Mouse (Mus musculus): Measurements from ENCODE around the gene Stxbp5.

DNA sequence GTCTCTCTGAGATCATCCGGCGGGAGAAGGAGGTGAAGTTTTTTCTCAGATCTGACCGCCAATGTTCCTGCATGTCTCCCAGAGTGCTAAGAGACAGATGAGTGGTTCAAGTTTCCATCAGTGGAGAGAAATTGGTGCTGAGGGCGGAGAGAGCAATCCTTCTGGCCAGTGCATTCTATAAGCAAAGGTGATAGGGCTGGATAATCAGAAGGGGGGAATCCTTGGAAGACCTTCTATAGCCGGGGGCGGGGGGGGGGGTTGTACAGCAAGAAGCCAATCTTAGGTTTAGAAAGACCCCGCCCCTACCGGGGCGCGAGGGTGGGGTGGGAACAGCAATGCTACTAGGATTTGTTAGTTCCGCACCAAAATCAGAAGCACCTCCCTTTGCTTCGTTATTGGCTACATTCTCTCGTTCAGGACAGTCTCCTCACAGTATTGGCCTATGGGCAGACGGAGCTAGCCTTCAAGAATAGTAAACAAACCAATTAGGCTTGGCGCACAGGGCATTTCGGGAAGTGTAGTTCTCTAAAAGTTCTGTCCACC is 889 bp upstream of the Stxbp5 start:
- no peak for TF ChIP-seq CTCF (conservative IDR thresholded peaks at IDR 0.05 in 1 of 2, IDR thresholded peaks at IDR 0.05 in 1 of 2; ENCODE audit: low read depth in 2 of 2, low read length in 2 of 2)
- no peak for TF ChIP-seq POLR2A (IDR thresholded peaks at IDR 0.05; ENCODE audit: low read depth, low read length)
- no peak for TF ChIP-seq MAX (IDR thresholded peaks at IDR 0.05; ENCODE audit: low read length)
- no peak for TF ChIP-seq ZNF384 (IDR thresholded peaks at IDR 0.05; ENCODE audit: low read depth, low read length)
- TF ChIP-seq PAX5 (IDR thresholded peaks at IDR 0.05; ENCODE audit: low read length): no peak
- TF ChIP-seq JUND (conservative IDR thresholded peaks at IDR 0.05; ENCODE audit: low read depth, low read length): no peak
- peak; percentile 97 for TF ChIP-seq HCFC1 (IDR thresholded peaks at IDR 0.05; ENCODE audit: low read depth, low read length)
- TF ChIP-seq EP300 (IDR thresholded peaks at IDR 0.05; ENCODE audit: low read length): 0 out of 2 replicates have a peak, but pooled peaks have one; percentile 8
- TF ChIP-seq UBTF (IDR thresholded peaks at IDR 0.05; ENCODE audit: low read depth, low read length): no peak
- peak; percentile 92 for TF ChIP-seq CHD2 (IDR thresholded peaks at IDR 0.05; ENCODE audit: low read length)
- TF ChIP-seq MAFK (IDR thresholded peaks at IDR 0.05; ENCODE audit: insufficient replicate concordance, low read length): no peak
- no peak for TF ChIP-seq BHLHE40 (IDR thresholded peaks at IDR 0.05; ENCODE audit: low read depth, low read length)
